Mouse (Mus musculus) small intestine, adult 2 months (tissue): ENCODE results near the gene Slit2.

Experiments
- CTCF ChIP-seq: fragments of 200-500 bp; IDR thresholded peaks from 2 replicates; pipeline ENCODE4 v1.5.1; 2012; ENCODE audit warnings: low read depth, mild to moderate bottlenecking, control low read depth, inconsistent platforms, low read length, moderate library complexity, mixed read lengths; ENCODE audit not compliant: insufficient replicate concordance, insufficient read length; ENCODE audit errors: extremely low read depth
- POLR2A ChIP-seq: fragments of 200-500 bp; IDR thresholded peaks from 2 replicates; pipeline ENCODE4 v1.6.1; 2012; ENCODE audit warnings: low read depth, mild to moderate bottlenecking, control low read depth, inconsistent platforms, low read length, moderate library complexity

- TF ChIP-seq CTCF, result no peak
- no peak for TF ChIP-seq POLR2A
These were observed 8.0 kb downstream of the Slit2 start for GRCm38 (mm10) chr5:47990926-47991325.
